Mouse (Mus musculus) testis, postnatal 14 days (tissue): ENCODE results near the gene Slc35d3.

Source experiments
- DNase-seq: peaks from one replicate; pipeline ENCODE4 v3.0.0; 2021; ENCODE audit warnings: low spot score

Gene Slc35d3

GRCm38 (mm10) chr10:19835887-19836710 is 15.2 kb downstream of the Slc35d3 start:
- DNase-seq = no peak

GRCm38 (mm10) chr10:19834222-19834621 is 17.0 kb downstream of the Slc35d3 start:
- DNase-seq = no peak

- no peak for DNase-seq
Observed at GRCm38 (mm10) chr10:19831072-19831849, 20.0 kb downstream of the Slc35d3 start.

GRCm38 (mm10) chr10:19820986-19821385 is 30.3 kb downstream of the Slc35d3 start:
- DNase-seq = no peak

GRCm38 (mm10) chr10:19818723-19819355 is 32.4 kb downstream of the Slc35d3 start:
- DNase-seq = no peak

- DNase-seq = no peak
Observed at GRCm38 (mm10) chr10:19815371-19815770, 35.9 kb downstream of the Slc35d3 start.

GRCm38 (mm10) chr10:19811436-19812172 is 39.7 kb downstream of the Slc35d3 start:
- no peak for DNase-seq

- no peak for DNase-seq
Observed at GRCm38 (mm10) chr10:19804763-19805162, 46.5 kb downstream of the Slc35d3 start.

- DNase-seq = no peak
Observed at GRCm38 (mm10) chr10:19802958-19803357, 48.3 kb downstream of the Slc35d3 start.
